Mouse (Mus musculus) midbrain, embryonic 11.5 days (tissue): ENCODE results near the gene Cdr2. TPM values are rescaled to one million over a fixed set of nuclear protein-coding genes. Genes with fewer than 3 reads are reported as not detected.

Source experiments
- ATAC-seq: fragments of 200-750 bp; cut with Nextera tagmentation; 2 replicates; pipeline ENCODE4 v1.8.0; 2017; ENCODE audit warnings: moderate TSS enrichment, moderate library complexity; ENCODE audit not compliant: low FRiP score
- DNase-seq: peaks from one replicate; pipeline ENCODE4 v3.0.0; 2015; ENCODE audit warnings: low spot score; ENCODE audit errors: missing footprints
- H3K27ac ChIP-seq: fragments of 300-500 bp; sonication (generic); 2 replicates; pipeline ENCODE4 v1.5.1; 2014; ENCODE audit warnings: low read depth, low read length
- H3K27me3 ChIP-seq: fragments of 300-500 bp; sonication (generic); 2 replicates; pipeline ENCODE4 v1.6.1; 2014; ENCODE audit warnings: mild to moderate bottlenecking, low read length, moderate library complexity, mixed read lengths; ENCODE audit not compliant: control insufficient read depth, insufficient read depth
- H3K36me3 ChIP-seq: fragments of 300-500 bp; sonication (generic); 2 replicates; pipeline ENCODE4 v1.6.1; 2014; ENCODE audit warnings: mild to moderate bottlenecking, low read length, moderate library complexity, mixed read lengths; ENCODE audit not compliant: control insufficient read depth, insufficient read depth
- H3K4me1 ChIP-seq: fragments of 300-500 bp; sonication (generic); 2 replicates; pipeline ENCODE4 v1.6.1; 2014; ENCODE audit warnings: low read length; ENCODE audit not compliant: control insufficient read depth, insufficient read depth
- H3K4me2 ChIP-seq: fragments of 300-500 bp; sonication (generic); 2 replicates; pipeline ENCODE4 v1.6.1; 2014; ENCODE audit warnings: mild to moderate bottlenecking, moderate library complexity
- H3K4me3 ChIP-seq: fragments of 300-500 bp; sonication (generic); 2 replicates; pipeline ENCODE4 v1.5.1; 2014; ENCODE audit warnings: low read depth, low read length
- H3K9ac ChIP-seq: fragments of 300-500 bp; sonication (generic); 2 replicates; pipeline ENCODE4 v1.6.1; 2014; ENCODE audit warnings: low read length
- H3K9me3 ChIP-seq: fragments of 300-500 bp; sonication (generic); 2 replicates; pipeline ENCODE4 v1.6.1; 2016; ENCODE audit warnings: low read length; ENCODE audit not compliant: control insufficient read depth
- WGBS: fragments of 180-500 bp; shearing (Covaris S2); extraction: QIAGEN DNeasy Blood & Tissue Kit; methylation state at CpG from one replicate; pipeline ENCODE4 v1.1.7; 2014; 5-methylcytosine and 5-hydroxymethylcytosine counted together
- polyA plus RNA-seq: library from polyadenylated mRNA; unstranded; fragments of >200 nt; fragmentation: Nextera tagmentation; extraction: Ambion mirVana; gene quantifications from 2 replicates; pipeline ENCODE4 v1.2.1, GENCODE M21; 2014

Cdr2 gene
- polyA plus RNA-seq, 1 experiment from 2014 or later: 17.6 TPM

GRCm38 (mm10) chr7:121003793-121004418 is 21.8 kb upstream of the Cdr2 start:
- WGBS: 78% methylated on average over 4 of the region's 4 CpGs
- DNase-seq (no peak), ATAC-seq (no peak)
- Histone ChIP-seq H3K4me2 (no peak overlapping the region), H3K27ac (no peak overlapping the region), H3K9ac (no peak overlapping the region), H3K4me3 (no peak overlapping the region), H3K36me3 (no peaks in the 10 kb centered on the region), H3K27me3 (no peaks in the 10 kb centered on the region), H3K4me1 (no peaks in the 10 kb centered on the region), H3K9me3 (no peaks in the 10 kb centered on the region)

GRCm38 (mm10) chr7:121002407-121002928 is 20.4 kb upstream of the Cdr2 start:
- 90% methylated on average over 5 of the region's 5 CpGs for WGBS
- Histone ChIP-seq H3K4me1 (no peaks in the 10 kb centered on the region), H3K9ac (no peak overlapping the region), H3K9me3 (no peaks in the 10 kb centered on the region), H3K4me3 (no peak overlapping the region), H3K36me3 (no peaks in the 10 kb centered on the region), H3K27me3 (no peaks in the 10 kb centered on the region), H3K27ac (no peak overlapping the region), H3K4me2 (no peak overlapping the region)
- no peak for ATAC-seq
- DNase-seq: no peak

GRCm38 (mm10) chr7:121001879-121002278 is 19.8 kb upstream of the Cdr2 start:
- ATAC-seq (no peak), DNase-seq (no peak)
- Histone ChIP-seq H3K9me3 (no peaks in the 10 kb centered on the region), H3K27ac (no peak overlapping the region), H3K27me3 (no peaks in the 10 kb centered on the region), H3K4me3 (no peak overlapping the region), H3K4me2 (no peak overlapping the region), H3K36me3 (no peaks in the 10 kb centered on the region), H3K4me1 (no peaks in the 10 kb centered on the region), H3K9ac (no peak overlapping the region)
- WGBS: 81% methylated on average over 3 of the region's 3 CpGs

- DNase-seq (no peak), ATAC-seq (no peak)
- H3K9ac ChIP-seq: no peak overlapping the region
- H3K4me1 ChIP-seq: no peaks in the 10 kb centered on the region
- no peaks in the 10 kb centered on the region for H3K9me3 ChIP-seq
- H3K27ac ChIP-seq: no peak overlapping the region
- H3K36me3 ChIP-seq: no peaks in the 10 kb centered on the region
- H3K4me3 ChIP-seq: no peak overlapping the region
- WGBS: 82% methylated on average over 3 of the region's 3 CpGs
- H3K27me3 ChIP-seq: no peaks in the 10 kb centered on the region
- no peak overlapping the region for H3K4me2 ChIP-seq
Measured at GRCm38 (mm10) chr7:121000065-121000822, 18.1 kb upstream of the Cdr2 start.

GRCm38 (mm10) chr7:120999021-120999530 is 17.0 kb upstream of the Cdr2 start:
- DNase-seq: no peak
- H3K4me1 ChIP-seq: no peaks in the 10 kb centered on the region
- ATAC-seq: no peak
- no peak overlapping the region for H3K4me3 ChIP-seq
- H3K9me3 ChIP-seq: no peaks in the 10 kb centered on the region
- no peak overlapping the region for H3K27ac ChIP-seq
- WGBS: 72% methylated on average over 2 of the region's 2 CpGs
- H3K4me2 ChIP-seq: no peak overlapping the region
- H3K36me3 ChIP-seq: no peaks in the 10 kb centered on the region
- no peak overlapping the region for H3K9ac ChIP-seq
- H3K27me3 ChIP-seq: no peaks in the 10 kb centered on the region

GRCm38 (mm10) chr7:120991191-120991590 is 9.1 kb upstream of the Cdr2 start:
- Histone ChIP-seq H3K27me3 (no peaks in the 10 kb centered on the region), H3K4me2 (no peak overlapping the region), H3K27ac (no peak overlapping the region), H3K4me1 (no peaks in the 10 kb centered on the region), H3K9me3 (no peaks in the 10 kb centered on the region), H3K9ac (no peak overlapping the region), H3K4me3 (no peak overlapping the region), H3K36me3 (no peaks in the 10 kb centered on the region)
- peak; percentile 10 for DNase-seq
- no peak for ATAC-seq
- 71% methylated on average over 8 of the region's 8 CpGs for WGBS

- H3K4me2 ChIP-seq: peak overlapping the region; percentile 85
- DNase-seq (peak; percentile 84), ATAC-seq (peak; percentile 7; the same call in 1 of the 2 replicates)
- H3K4me1 ChIP-seq: peaks cover 12% of the 10 kb centered on the region; the same call in 1 of the 2 replicates
- 15% methylated on average over 7 of the region's 7 CpGs for WGBS
- peak overlapping the region; percentile 92 for H3K4me3 ChIP-seq
- H3K27me3 ChIP-seq: no peaks in the 10 kb centered on the region
- H3K9me3 ChIP-seq: no peaks in the 10 kb centered on the region
- H3K9ac ChIP-seq: peak overlapping the region; percentile 89
- no peak overlapping the region for H3K27ac ChIP-seq
- no peaks in the 10 kb centered on the region for H3K36me3 ChIP-seq
Measured at GRCm38 (mm10) chr7:120982968-120983367, 856 bp upstream of the Cdr2 start.

GRCm38 (mm10) chr7:120980931-120981924 is 884 bp downstream of the Cdr2 start:
- H3K36me3 ChIP-seq: no peaks in the 10 kb centered on the region
- DNase-seq: peak; percentile 96
- H3K4me3 ChIP-seq: peak overlapping the region; percentile 92
- peak overlapping the region; percentile 83 for H3K9ac ChIP-seq
- H3K27ac ChIP-seq: no peak overlapping the region; the same call in 1 of the 2 replicates
- 3% methylated on average over 38 of the region's 39 CpGs for WGBS
- no peaks in the 10 kb centered on the region for H3K27me3 ChIP-seq
- H3K4me2 ChIP-seq: peak overlapping the region; percentile 80
- peaks cover 12% of the 10 kb centered on the region; the same call in 1 of the 2 replicates for H3K4me1 ChIP-seq
- H3K9me3 ChIP-seq: no peaks in the 10 kb centered on the region
- ATAC-seq: peak; percentile 59
